Mouse (Mus musculus): ENCODE data around the gene Fez2.

The Fez2 gene

DNA sequence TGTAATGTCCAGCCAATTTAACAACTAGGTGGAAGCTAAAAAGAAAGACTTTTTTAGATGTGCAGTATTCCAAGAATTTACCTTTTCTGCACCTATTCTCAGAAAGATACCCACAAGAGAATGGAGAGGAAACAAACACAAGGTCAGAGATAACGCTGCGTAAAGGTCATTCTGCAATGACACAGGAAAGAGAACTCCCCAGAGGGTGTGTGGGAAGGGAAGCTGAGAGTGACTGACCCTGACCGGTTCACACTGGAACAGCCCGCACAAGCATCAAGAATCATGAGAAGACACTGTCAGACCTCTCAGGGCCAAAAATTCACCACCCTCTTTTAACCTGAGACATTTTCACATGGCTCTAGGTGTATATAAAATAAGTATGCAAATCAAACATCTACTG is 10.4 kb downstream of the Fez2 start:
- no peak for DNase-seq (ENCODE audit: low spot score in 2 of 2)

DNA sequence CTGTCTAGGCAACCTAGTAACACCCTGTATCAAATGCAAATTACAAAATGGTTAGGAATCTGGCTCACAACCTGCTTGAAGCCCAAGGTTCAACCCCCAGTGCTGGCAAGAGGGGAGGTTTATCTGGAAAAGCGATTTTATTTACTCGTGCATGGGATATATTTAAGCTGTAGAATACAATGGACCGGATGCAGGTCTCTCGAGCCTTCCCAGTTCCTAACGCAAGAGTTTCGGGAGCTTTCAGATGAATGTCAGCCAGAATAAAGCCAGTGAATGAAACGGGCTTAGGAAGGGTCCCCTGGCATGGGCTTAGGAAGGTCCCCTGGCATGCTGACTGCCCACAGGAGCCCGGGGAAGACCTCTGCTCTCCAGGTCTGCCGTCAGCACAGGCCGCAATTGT is 11.1 kb downstream of the Fez2 start:
- DNase-seq (ENCODE audit: low spot score in 2 of 2), result no peak

DNA sequence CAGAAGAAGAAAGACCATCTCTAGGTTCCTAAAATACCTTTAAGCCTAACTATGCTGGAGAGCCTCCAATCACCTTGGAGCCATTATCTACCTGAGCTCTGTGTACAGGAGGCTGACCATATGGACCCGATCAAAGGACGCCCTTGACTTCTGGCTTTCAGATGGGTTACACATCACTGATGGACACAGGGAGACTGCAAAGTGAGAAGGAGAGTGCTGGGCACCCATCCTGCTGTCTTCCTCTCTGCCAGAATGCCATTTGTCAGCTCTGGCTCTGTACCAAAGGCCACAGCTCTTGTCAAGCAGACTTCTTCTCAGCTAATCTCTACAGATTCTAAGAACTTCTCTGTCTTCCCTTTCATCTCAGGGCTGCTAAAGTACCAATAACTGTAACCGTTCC is 12.6 kb downstream of the Fez2 start:
- no peak for DNase-seq (ENCODE audit: low spot score in 2 of 2)

DNA sequence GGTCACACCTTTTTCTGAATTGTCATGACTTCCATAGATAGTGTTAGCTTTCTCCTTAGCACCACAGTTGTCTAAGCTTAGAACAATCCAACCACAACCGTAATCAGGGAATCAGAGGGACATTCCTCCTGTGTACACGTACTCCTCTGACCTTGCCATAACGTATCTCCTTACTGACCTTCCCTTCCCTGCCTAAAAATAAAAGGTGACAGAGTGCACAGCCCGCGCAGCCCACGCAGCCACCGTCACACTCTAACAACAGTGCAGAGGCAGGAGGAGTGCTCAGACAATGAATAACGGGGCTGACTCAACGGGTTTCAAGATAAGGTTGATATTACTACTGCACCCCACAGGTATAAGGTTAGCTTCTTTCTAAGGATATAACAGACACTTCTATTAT is 14.1 kb downstream of the Fez2 start:
- DNase-seq (ENCODE audit: low spot score in 2 of 2), result no peak

DNA sequence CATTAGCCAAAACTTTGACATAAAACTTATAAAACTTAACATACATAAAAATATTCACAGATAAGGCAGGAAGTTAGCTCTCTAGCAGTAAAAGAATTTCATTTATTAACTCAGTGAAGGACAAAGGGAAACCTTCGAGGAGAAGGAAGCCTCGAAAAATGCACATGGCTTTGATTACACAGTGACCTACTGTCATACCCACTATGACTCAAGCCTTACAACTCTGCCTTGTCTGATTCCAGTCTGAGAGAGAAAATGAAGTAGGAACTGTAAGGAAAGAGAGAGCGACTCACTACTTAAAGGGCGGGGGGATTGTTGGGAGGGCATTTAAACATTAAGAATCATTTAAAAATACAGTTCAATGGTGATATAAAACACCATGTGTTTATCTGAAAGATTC is 14.7 kb downstream of the Fez2 start:
- no peak for DNase-seq (ENCODE audit: low spot score in 2 of 2)

DNA sequence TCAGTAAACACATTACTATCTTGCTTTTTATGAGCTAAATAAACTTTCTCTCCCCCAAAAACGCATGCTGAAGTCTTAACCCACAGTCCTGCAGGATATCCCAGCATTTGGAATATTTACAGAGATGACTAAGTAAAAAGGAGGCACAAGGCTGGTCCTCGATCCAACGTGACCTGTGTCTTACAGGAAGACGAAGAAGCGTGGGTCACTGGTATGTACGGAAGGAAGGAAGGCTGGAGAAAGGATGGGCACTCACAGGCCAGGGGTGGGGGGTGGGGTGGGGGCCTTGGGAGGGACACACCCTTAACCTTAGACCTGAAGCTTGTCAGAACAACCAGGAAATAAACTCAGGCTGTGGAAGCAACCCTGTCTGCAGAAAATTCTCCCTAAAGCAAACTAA is 15.8 kb downstream of the Fez2 start:
- no peak for DNase-seq (ENCODE audit: low spot score in 2 of 2)

DNA sequence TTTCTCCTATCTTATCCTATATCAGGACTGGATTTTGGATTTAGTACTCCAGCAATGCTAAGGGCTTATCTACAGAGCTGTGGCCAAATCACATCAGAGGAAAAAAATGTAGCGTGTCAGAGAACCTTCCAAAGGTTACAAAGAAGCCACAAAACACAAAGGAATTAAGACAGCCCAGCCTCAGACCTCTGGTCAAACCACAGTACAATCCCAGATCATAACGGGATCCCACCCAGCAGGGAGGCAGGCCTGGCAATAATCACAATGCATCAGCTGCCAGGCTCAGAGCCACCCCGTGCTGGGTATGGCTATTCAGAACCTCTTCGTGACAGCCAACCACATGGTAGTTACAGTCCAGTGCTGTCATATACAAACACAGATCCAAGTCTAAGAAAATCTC is 16.2 kb downstream of the Fez2 start:
- DNase-seq (ENCODE audit: low spot score in 2 of 2), result no peak

DNA sequence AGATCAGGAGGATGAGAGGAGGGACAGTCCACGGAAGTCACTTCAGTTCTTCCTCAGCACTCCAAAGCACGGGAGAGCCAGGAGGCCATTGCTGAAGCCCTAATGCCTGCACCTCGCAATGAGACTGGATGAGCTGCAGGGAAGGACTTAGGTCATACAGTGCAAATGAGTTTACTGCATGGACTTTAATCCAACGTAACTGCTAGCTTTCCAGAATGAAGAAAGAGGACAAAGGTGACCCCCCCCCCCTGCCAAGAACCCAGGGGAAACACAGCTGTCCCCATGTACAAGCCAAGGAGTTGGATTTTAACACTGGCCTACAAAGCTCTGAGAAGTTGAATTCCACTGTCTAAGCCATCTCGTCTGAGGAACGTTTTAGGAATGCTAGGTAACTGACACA is 16.6 kb downstream of the Fez2 start:
- no peak for DNase-seq (ENCODE audit: low spot score in 2 of 2)

DNA sequence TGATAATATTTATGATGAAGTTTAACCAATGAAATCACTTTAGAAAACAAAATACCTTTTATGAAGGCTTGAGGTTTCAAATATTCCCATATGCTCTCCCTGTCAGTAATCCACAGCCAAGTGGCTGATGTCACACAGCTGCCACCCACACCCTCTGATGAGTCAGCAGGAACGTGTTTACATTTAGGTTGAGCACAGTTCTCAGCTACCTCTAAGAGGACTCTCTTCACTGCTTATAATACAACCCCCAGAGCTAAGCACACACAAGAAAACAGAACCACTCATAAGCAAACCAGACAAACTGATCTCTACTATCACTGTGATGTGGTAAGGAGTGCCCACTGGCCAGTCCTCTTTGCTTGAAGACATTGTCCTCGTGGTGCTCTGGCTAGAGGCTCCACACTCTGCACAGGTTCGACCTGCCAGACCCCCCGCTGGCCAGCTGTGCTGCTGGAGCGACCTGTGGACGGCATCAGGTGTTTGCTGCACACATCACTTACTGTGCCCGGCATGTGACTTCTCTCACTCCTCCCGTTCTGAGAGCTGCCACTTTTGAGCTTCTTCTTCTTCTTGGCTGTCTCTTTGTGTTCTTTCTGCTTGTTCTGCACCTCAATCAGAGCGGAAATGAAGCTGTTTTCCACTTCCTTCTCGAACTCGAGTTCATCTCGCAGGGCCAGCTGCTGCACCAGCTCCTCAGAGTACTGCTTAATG is 17.7 kb downstream of the Fez2 start:
- no peak for DNase-seq (ENCODE audit: low spot score in 2 of 2)

DNA sequence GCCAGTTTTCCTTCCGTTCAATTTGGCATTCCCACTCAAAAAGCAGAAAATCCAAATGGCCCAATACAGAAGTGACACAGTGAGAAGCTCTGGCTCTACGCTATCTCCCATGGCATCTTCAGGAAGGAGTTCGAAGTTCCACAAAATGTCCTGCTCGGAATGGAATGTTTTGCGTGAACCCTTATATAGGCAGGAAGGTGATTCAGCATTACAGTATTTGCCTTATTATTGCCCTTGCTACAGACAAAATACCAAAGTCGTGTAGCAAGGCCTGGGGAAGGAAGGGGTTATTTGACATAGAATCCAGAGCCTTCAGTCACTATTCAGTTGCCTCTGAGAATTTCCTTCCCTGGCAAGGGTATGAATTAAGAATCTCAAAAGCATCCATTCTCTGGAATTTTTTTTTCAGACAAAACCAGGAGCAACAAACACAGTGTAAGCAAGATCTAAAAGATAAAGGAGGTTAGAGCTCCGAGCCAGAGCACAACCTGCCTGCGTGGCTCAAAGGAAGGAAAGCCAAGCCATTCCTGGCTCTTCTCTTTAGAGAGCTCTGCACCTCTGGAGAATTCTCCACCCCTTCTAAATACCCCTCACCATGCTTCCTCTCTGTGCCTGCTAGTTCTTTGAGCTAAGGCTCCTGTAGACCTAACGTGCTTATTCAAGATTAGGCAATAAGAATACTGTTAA is 25.4 kb downstream of the Fez2 start:
- DNase-seq (ENCODE audit: low spot score in 2 of 2), result no peak

DNA sequence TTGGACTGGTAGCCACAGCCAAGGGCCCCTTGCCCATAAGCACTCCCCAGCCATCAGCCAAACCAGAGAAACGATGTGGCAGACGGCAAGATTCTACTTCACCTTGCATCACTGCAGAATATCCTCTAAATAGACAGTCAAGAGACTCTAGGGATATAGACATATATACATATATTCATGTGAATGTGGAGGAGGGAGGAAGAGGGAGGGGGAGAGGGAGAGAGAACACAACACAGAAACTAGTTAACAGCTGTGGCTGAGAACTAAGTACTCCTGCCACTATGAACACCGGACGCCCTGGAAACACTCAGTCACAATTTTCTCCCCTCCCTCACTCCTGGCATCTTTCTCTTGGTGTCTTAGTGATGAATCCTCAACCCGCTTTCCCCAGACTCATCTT is 28.4 kb downstream of the Fez2 start:
- no peak for DNase-seq (ENCODE audit: low spot score in 2 of 2)

DNA sequence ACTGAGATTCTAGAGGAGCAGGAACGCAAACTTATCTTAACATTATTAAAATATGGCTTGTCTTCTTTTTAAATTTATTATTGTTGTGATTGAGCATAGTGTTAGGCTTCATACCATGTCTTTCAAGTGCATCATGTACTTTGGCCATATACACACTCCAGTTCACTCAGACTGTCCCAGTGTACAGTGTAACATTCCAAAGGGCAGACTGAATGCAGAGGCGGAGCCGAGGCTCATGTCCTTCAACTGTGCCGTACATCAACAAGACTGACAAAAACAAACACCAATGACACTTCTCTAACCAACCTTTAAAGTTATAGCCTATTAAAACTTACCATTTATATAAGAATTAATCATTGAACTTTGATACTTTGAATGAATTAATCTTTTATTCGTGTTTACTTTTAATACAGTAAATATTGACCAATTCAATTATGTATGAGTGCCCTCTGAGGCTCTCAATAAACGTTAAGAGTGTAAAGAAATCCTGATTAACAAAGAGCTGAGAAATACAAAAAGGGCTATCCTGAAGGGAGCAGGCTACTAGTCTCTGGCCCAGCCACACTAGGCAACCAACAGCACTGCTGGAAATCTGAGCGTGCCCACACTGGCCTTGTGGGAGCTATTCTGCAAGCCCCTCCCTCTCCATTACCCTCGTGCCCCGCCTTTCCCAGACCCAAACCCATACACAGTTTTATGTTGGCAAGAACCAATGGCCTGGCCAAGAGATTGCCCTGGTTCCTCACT is 29.7 kb downstream of the Fez2 start:
- no peak for DNase-seq (ENCODE audit: low spot score in 2 of 2)

DNA sequence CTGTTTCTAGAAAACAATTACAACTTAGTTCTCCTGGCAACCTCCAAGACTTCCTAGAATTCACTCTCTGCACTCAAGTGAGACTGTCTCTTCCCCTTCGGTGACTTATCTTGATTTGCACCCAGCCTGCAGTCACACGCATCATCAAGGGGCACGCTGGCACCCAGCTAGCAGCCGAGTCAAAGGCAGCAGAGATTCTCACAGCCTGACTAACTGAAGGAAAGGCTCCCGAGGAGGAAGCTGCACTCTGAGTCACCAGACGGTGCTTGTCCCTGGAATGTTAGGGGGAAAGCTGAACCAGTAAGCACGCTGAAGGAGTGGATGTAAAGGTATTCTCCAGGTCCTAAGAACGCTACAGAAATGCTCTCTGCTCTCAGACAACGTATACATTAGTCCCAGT is 30.3 kb downstream of the Fez2 start:
- no peak for DNase-seq (ENCODE audit: low spot score in 2 of 2)

DNA sequence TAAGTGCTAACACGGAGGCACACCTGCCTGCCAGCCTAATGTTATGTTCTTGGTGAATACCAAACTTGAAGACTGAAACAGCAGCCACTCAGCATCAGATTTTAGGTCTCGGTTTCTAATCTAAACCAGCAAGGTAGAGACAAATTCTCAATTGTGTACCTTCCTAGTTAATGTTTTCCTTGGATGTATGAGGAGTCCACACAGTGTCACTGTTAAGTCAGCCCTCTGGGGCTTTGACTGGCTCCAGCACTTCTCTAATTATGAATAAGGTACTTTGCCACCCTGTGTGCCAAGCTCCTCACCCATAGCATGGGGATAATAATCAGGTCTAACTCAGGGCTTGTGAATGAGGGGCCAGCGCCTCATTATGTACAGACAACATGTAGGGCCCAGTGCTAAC is 35.6 kb downstream of the Fez2 start:
- no peak for DNase-seq (ENCODE audit: low spot score in 2 of 2)

DNA sequence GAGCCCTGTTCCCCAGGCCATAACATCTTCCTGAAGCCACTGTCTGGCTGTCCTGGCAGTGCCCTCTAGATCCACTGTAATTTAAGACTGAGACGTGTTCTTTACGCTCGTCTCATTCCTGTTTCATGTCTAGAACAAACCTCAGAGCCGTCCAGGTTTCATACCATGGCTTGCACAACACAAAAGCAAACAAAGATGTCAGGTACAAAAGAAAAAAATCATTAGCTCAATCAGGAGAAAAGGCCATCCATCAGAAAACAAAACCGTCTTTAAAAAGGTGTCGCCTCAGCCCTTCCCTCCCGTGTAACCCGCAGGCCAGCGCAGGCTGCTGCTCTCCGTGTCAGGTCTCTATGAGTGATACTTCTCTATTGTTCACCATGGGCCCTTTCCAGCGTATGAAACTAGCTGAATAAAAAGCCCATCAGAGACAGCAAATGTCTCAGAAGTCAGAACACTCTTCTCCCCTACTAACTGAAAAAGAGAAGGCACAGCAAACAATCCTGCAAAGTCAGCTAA is 38.2 kb downstream of the Fez2 start:
- no peak for DNase-seq (ENCODE audit: low spot score in 2 of 2)

DNA sequence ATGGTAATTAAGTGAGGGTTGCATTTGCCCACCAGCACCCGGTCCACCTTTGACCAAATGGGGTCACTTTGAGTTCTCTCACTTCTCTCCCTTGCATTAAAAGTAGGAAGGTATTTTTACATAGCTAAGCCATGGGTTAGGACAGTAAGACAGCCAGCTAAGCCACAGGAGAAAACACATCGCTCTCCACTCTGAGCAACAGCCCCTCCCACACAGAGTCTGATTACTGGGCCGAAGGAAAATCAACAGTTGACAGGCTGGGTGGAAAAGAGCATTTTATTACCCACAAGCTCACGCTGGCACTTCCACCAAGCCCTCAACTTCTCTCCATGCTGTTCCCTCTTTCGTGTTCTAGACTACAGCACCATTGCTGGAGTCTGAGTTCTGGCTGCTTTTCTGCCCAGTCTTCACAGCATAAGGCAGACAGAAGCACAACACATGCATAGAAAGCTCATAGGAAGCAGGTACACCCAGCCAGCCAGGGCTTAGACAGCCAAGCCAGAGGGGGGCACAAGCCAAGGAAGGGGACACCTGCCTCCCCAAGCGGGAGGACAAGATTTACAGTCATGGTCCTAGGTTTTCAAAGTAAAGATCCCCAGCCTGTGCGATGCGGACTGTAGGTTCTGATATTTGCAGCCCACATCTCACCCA is 38.7 kb downstream of the Fez2 start:
- peak in 1 of 2 experiments; percentile 8 for DNase-seq (ENCODE audit: low spot score in 2 of 2)

DNA sequence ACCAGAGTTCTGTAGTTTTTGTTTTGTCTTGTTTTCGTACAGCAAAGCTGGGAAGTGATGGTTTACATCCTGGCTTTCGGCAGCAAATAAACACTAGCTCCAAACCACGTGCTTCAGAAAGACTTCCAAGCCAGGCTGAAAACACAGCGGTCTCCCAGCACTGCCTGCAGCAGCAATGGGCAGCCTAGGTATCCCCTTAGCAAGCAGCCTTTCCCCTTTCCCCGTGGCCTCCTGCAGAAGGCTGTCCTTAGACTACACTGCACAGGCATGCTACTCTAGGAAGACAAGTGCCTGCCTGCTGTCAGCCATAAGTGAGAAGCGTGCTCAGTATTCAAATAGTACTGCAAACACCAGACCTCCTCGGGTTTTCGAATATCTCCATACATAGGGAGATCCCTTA is 41.4 kb downstream of the Fez2 start:
- DNase-seq (ENCODE audit: low spot score in 2 of 2), result peak in 1 of 2 experiments; percentile 15

DNA sequence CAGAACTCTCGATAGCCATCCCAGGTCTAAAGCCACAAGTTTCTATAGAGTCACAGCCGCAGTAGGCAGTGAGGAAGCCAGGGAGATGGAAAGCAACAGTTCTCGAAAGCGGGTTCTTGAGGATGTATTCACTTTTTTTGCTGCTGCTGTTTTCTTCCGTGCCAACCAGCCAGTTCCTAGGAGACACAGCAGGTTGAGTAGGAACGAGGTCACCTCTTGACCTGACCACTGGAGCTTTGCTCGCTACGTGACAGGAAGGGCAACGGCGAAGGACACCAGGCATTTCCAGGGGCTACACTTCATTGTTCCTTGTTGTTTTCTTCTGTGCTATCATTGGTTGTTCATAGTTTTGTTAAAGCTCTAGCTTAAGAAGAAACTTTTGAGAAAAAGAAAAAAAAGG is 43.2 kb downstream of the Fez2 start:
- peak in 1 of 2 experiments; percentile 13 for DNase-seq (ENCODE audit: low spot score in 2 of 2)

DNA sequence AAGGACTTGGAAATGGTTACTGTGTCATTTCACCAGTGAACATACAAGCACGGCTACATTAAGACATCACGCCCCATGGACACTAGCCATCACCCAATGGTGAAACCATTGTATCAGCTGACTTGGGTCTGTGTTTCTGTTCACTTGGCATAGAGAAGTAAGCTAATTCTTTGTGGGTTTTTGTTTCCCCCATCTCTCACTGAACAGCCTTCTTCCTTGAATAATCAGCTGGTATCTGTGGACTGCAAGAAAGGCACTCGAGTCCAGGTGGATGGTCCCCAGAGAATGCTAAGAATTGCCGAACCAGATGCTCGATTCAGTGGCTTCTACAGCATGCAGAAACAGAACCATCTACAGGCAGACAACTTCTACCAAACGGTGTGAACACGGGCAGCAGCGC is 44.1 kb downstream of the Fez2 start:
- peak in 1 of 2 experiments; percentile 7 for DNase-seq (ENCODE audit: low spot score in 2 of 2)

DNA sequence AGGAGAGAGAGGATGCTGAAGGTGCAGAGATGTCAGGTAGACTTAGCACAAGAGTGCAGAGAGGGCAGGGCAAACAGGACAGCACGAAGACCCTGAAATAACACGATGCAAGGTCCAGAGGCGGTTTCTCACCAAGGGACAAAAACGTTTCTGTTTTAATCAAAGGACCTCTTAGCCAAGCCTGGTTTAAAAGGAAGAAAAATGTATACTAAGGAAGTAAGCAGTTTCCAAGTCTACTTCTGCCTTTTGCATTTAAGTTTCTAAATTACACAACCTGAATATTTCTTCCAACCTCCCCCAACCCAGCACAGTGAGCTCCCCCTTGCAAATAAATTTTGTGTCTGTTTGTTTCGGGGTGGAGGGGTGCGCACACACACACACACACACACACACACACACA is 44.8 kb downstream of the Fez2 start:
- DNase-seq (ENCODE audit: low spot score in 2 of 2), result peak in 1 of 2 experiments; percentile 6

DNA sequence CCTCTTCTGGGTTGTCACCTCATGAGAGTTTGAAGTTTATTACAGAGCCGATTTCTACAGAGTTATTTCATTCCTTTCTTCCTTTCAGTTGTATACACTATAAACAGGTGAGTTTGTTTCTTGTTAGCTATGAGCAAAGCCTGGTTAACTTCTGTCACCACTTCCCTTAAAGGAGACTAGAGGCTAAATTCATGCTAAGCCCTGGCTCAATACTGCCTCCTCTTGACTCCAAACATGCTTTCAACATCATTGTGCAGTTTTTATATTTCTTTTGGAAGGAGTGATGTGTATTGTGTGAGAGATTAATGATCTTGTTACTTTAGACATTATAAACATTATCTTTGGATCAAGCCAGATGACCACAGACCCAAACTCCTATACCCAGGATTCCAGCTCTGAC is 47.5 kb downstream of the Fez2 start:
- DNase-seq (ENCODE audit: low spot score in 2 of 2), result no peak

DNA sequence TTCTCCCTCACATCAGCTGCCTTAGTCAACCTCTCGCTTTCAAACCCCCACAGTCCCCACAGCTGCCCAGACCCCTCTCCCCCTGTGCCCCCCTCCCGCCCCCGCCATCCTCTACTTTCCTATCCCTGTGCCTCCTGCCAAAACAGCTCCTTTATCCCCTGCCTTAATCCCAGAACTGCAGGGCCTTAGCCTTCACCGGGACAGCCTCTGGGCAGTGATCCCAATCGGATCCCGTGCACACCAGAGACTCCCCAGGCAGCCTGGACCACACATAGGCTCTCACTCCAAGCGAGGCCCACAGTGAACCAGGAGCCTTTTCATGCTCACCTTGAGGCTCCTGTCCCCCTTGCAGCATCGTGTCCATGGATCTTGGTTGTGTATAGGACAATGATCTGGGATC is 49.5 kb downstream of the Fez2 start:
- DNase-seq (ENCODE audit: low spot score in 2 of 2), result no peak

Measured in right cerebral cortex, postnatal 10 days (tissue).